Mouse (Mus musculus) midbrain, embryonic 12.5 days (tissue): Measurements from ENCODE around the gene Isg15. TPM values are rescaled to one million over a fixed set of nuclear protein-coding genes. Genes with fewer than 3 reads are reported as not detected.

Experiments
- ATAC-seq: fragments of 200-750 bp; cut with Nextera tagmentation; 2 replicates; pipeline ENCODE4 v1.8.0; 2017; ENCODE audit warnings: low read depth, moderate TSS enrichment, moderate library complexity; ENCODE audit not compliant: low FRiP score
- H3K27ac ChIP-seq: fragments of 300-500 bp; sonication (generic); replicated peaks from 2 replicates; pipeline ENCODE4 v1.5.1; 2016; ENCODE audit warnings: mild to moderate bottlenecking
- H3K27me3 ChIP-seq: fragments of 300-500 bp; sonication (generic); 2 replicates; pipeline ENCODE4 v1.6.1; 2016; ENCODE audit warnings: mild to moderate bottlenecking
- H3K36me3 ChIP-seq: fragments of 300-500 bp; sonication (generic); 2 replicates; pipeline ENCODE4 v1.6.1; 2016
- H3K4me1 ChIP-seq: fragments of 300-500 bp; sonication (generic); 2 replicates; pipeline ENCODE4 v1.6.1; 2016
- H3K4me2 ChIP-seq: fragments of 300-500 bp; sonication (generic); replicated peaks from 2 replicates; pipeline ENCODE4 v1.6.1; 2016; ENCODE audit warnings: mild to moderate bottlenecking, moderate library complexity
- H3K4me3 ChIP-seq: fragments of 300-500 bp; sonication (generic); 2 replicates; pipeline ENCODE4 v1.5.1; 2016; ENCODE audit warnings: mild to moderate bottlenecking
- H3K9ac ChIP-seq: fragments of 300-500 bp; sonication (generic); replicated peaks from 2 replicates; pipeline ENCODE4 v1.6.1; 2016; ENCODE audit warnings: mild to moderate bottlenecking, moderate library complexity
- H3K9me3 ChIP-seq: fragments of 300-500 bp; sonication (generic); 2 replicates; pipeline ENCODE4 v1.6.1; 2016; ENCODE audit warnings: mild to moderate bottlenecking
- WGBS: fragments of 180-500 bp; shearing (Covaris S2); methylation state at CpG from one replicate; pipeline ENCODE4 v1.1.7; 2016; 5-methylcytosine and 5-hydroxymethylcytosine counted together
- polyA plus RNA-seq: library from polyadenylated mRNA; unstranded; fragments of >200 nt; fragmentation: Nextera tagmentation; extraction: Ambion mirVana; gene quantifications from 2 replicates; pipeline ENCODE4 v1.2.1, GENCODE M21; 2016

The Isg15 gene
- 1.3 and 2.0 TPM in 2 replicates for polyA plus RNA-seq

DNA sequence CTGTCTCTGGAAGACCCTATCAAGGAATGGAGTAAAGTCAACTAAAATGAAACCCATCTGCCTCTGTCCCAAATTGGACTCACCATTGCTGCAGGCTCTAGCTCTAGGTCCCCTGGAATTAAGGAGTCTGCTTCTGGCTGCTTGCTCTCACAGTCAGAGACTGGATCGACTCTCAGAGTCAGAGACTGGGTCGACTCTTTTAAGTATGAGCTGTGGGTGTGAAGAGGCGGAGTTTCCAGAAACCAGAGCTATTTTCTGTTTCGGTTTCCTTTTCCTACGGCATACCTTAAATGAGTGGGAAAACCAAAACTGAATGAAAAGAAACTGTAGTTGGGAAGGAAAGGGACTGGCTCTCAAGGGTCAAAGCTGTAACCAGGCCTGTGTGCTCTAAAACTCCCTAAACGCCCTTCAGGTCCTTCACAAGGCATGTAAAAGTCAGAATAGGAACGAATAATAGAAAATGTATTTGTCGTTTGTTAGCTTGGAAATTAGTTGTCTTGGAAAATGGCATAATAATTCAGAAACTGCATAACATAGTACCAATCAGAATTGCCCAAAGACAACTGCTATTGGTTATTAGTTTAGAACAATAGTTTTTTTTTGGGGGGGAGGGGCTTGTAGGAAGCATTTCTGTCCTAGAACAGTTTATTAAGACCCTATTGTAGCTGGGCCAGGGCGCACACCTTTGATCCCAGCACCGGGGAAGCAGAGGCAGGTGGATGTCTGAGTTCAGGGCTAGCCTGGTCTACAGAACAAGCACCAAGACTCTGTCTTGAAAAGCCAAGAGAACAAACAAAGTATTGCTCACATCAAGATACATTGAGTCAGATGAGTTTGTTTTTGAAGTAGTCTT, at the start of gene Isg15:
Gene Isg15, minus strand, starts transcription at position 196 of the 853 bp plus-strand sequence.
- H3K4me1 ChIP-seq, result peaks cover 38% of the 10 kb centered on the region
- no peaks in the 10 kb centered on the region for H3K9me3 ChIP-seq
- H3K27me3 ChIP-seq, result peaks cover 27% of the 10 kb centered on the region
- ATAC-seq, result no peak
- no peak within 1 kb of the TSS for H3K9ac ChIP-seq
- WGBS, result 70% methylated on average over 10 of the region's 10 CpGs
- H3K27ac ChIP-seq, result no peak within 1 kb of the TSS
- H3K36me3 ChIP-seq, result no peaks in the 10 kb centered on the region
- H3K4me2 ChIP-seq, result no peak within 1 kb of the TSS
- no peak within 1 kb of the TSS for H3K4me3 ChIP-seq

DNA sequence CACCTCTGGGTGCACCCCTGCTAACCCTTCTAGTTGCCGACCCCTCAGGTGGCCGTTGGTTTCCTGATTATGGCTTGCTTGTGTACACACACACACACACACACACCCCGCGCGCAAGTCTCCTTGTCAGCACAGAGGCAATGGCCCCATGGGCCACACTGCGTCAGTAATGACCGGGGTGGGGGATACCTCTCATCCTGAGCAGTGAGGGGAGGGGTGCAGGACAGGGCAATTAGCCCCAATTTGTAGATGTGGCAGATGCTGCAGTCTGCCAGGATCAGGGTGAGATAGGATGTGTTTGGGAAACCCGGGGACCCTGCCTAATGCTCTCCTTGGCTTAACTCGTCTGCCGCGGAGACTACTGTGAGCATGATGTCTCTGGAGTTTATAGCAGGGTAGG, 48.9 kb upstream of the Isg15 start:
- WGBS, result 71% methylated on average over 11 of the region's 11 CpGs
- peak overlapping the region; percentile 47; the same call in 1 of the 2 replicates for H3K27ac ChIP-seq
- no peaks in the 10 kb centered on the region for H3K9me3 ChIP-seq
- ATAC-seq, result peak; percentile 31; the same call in 1 of the 2 replicates
- no peak overlapping the region for H3K9ac ChIP-seq
- H3K4me3 ChIP-seq, result no peak overlapping the region
- peaks cover 51% of the 10 kb centered on the region for H3K36me3 ChIP-seq
- no peak overlapping the region for H3K4me2 ChIP-seq
- peaks cover 4% of the 10 kb centered on the region; the same call in 1 of the 2 replicates for H3K4me1 ChIP-seq
- H3K27me3 ChIP-seq, result peaks cover 18% of the 10 kb centered on the region

DNA sequence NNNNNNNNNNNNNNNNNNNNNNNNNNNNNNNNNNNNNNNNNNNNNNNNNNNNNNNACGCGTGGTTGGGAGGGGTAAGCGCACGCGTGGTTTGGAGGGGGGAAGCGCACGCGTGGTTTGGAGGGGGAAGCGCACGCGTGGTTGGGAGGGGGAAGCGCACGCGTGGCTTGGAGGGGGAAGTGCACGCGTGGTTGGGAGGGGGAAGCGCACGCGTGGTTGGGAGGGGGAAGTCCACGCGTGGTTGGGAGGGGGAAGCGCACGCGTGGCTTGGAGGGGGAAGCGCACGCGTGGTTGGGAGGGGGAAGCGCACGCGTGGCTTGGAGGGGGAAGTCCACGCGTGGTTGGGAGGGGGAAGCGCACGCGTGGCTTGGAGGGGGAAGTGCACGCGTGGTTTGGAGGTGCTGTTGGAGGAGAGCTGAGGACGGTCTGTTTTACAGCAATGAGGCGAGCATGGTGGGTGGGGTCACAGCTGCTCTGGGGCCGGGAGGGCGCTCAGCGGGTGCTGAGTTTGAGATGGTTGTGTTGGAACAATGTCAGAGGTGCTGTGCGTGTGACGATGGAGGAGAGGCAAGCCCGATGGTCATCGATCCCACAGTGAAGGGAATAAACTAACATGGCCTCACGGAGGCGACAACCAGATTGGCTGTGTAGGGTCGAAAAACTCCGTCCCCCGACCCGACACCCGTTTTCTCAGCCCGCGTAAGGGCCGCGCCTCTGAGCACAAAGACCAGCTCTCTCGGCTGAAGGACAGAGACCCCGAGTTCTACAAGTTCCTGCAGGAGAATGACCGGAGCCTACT, 36.2 kb upstream of the Isg15 start:
- no peaks in the 10 kb centered on the region for H3K27me3 ChIP-seq
- peaks cover 21% of the 10 kb centered on the region for H3K4me1 ChIP-seq
- no peaks in the 10 kb centered on the region for H3K9me3 ChIP-seq
- H3K4me3 ChIP-seq, result peak overlapping the region; percentile 96
- 0 out of 2 replicates have a peak overlapping the region, but pooled peaks have one; percentile 10 for H3K27ac ChIP-seq
- peak overlapping the region; percentile 95 for H3K4me2 ChIP-seq
- H3K36me3 ChIP-seq, result peaks cover 62% of the 10 kb centered on the region
- peak overlapping the region; percentile 39; the same call in 1 of the 2 replicates for H3K9ac ChIP-seq
- ATAC-seq, result no peak
- 24% methylated on average over 58 of the region's 60 CpGs for WGBS

DNA sequence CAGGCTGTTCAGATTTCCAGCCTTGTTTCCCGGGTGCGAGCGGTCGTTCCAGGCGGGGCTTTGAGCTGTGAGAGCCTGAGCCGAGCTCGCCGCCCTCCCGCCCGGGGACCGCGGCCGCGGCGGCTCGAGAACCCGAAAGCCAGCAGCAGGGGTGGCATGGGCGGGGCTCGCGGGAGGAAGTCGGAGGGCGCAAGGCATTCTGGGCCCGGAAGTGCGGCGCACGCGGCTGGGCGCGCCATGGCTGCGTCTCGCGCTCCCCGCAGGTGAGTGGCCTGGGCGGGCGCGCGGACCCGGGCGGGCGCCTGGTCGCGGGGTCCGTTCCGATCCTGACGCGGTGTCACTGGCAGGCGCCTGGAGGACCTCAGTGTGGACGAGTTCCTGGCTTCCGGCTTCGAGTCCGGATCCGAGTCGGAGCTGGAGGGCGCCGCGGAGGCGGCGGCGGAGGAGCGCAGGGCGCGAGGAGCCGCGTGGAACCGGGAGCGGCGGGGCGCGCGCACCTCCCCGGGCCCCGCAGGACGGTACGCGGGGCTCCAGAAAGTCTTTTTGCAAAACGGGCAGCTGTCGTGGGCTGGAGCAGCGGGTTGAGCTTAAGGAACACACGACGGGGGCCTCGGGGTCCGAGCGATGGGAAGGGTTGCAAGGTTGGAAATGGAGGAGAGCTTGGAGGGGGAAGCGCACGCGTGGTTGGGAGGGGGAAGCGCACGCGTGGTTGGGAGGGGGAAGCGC, 35.4 kb upstream of the Isg15 start, which contains the start of gene Noc2l:
Gene Noc2l, plus strand, starts transcription at position 203 of the 726 bp plus-strand sequence.
- H3K9ac ChIP-seq, result peak within 1 kb of the TSS; percentile 79
- peaks cover 21% of the 10 kb centered on the region for H3K4me1 ChIP-seq
- H3K27me3 ChIP-seq, result no peaks in the 10 kb centered on the region
- H3K9me3 ChIP-seq, result no peaks in the 10 kb centered on the region
- ATAC-seq, result peak; percentile 87
- peak within 1 kb of the TSS; percentile 96 for H3K4me3 ChIP-seq
- peak within 1 kb of the TSS; percentile 95 for H3K4me2 ChIP-seq
- WGBS, result under 1% methylated on average over 90 of the region's 90 CpGs
- H3K27ac ChIP-seq, result peak within 1 kb of the TSS; percentile 90
- peaks cover 62% of the 10 kb centered on the region for H3K36me3 ChIP-seq

DNA sequence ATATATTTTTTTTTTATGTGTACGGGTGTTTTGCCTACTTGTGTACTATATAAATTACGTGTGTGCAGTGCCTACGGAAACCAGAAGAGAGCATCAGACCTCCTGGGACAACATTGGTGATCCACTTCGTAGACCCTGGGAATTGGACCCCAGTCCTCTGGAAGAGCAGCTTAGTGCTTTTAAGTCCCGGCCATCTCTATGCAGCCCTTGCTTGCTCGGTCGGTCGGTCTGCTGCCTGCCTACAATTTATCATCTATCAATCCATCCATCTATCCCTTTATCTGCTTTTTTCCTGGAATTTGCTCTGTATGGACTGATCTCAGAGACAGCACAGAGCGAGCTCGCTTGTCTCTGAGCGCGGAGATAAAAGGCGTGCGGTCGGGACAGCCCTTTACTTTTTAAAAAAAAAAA, 34.7 kb upstream of the Isg15 start:
- no peaks in the 10 kb centered on the region for H3K27me3 ChIP-seq
- H3K4me1 ChIP-seq, result peaks cover 21% of the 10 kb centered on the region
- peak; percentile 28 for ATAC-seq
- peaks cover 62% of the 10 kb centered on the region for H3K36me3 ChIP-seq
- H3K9ac ChIP-seq, result peak overlapping the region; percentile 79
- H3K27ac ChIP-seq, result peak overlapping the region; percentile 90
- H3K9me3 ChIP-seq, result no peaks in the 10 kb centered on the region
- H3K4me2 ChIP-seq, result peak overlapping the region; percentile 95
- 1% methylated on average over 15 of the region's 15 CpGs for WGBS
- peak overlapping the region; percentile 96 for H3K4me3 ChIP-seq

DNA sequence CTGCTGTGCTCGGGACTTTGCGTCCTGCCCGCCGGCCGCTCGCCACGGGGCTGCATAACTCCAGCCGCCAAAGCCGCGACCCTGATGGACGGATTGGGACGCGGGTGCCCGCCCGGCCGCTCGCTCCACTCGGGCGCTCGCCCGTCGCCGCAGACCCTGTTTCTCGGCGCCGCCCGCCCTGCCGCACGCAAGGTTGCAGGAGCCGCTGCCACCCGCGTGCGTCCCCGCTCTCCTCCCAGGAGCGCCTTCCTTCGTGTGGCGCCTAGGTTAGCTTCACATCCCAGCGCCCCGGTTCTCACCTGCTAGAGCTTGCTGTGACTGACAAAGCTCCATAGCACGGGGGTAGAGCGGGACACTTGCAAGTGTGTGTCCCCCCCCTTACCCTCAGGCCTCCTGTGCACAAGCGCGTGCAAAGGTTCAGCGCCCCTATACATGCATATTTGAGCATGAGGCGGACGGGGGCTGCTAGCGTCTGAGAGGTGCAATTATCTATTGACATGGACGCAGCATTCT, 34.1 kb upstream of the Isg15 start, which contains the start of gene Plekhn1:
Gene Plekhn1, minus strand, starts transcription at position 157 of the 513 bp plus-strand sequence.
- no peaks in the 10 kb centered on the region for H3K27me3 ChIP-seq
- H3K27ac ChIP-seq, result peak within 1 kb of the TSS; percentile 90
- H3K9ac ChIP-seq, result peak within 1 kb of the TSS; percentile 79
- H3K9me3 ChIP-seq, result no peaks in the 10 kb centered on the region
- peak; percentile 61 for ATAC-seq
- H3K4me3 ChIP-seq, result peak within 1 kb of the TSS; percentile 96
- peaks cover 21% of the 10 kb centered on the region for H3K4me1 ChIP-seq
- H3K4me2 ChIP-seq, result peak within 1 kb of the TSS; percentile 95
- H3K36me3 ChIP-seq, result peaks cover 62% of the 10 kb centered on the region
- under 1% methylated on average over 44 of the region's 48 CpGs for whole genome bisulfite sequencing

DNA sequence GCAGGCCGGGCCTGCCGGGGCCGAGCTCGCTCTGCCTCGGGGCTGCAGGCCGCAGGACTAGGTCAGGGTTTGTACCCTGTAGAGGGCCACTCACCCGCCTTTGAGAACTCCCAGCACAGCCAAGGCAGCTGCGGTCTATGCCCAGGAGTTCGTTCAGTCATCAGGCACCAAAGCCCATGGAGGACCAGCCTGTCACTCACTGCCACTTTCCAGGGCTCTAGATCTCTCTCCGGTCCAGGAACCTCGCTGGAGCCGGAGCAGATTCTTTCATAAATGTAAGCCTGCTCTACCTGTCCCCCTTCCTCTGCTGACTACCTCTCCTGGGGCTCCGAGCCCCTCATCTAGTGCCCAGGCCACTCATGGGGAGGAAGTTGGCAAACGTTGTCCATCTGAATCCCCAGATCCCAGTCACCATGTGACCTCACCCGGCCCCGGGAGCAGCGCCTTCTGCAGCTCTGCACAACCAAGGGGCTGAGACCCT, 33.4 kb upstream of the Isg15 start:
- Histone ChIP-seq H3K27me3 (no peaks in the 10 kb centered on the region), H3K4me3 (peak overlapping the region; percentile 96), H3K4me1 (peaks cover 21% of the 10 kb centered on the region), H3K9me3 (no peaks in the 10 kb centered on the region), H3K4me2 (peak overlapping the region; percentile 95), H3K9ac (peak overlapping the region; percentile 77), H3K36me3 (peaks cover 62% of the 10 kb centered on the region), H3K27ac (peak overlapping the region; percentile 89)
- 3% methylated on average over 17 of the region's 17 CpGs for WGBS
- no peak for ATAC-seq

DNA sequence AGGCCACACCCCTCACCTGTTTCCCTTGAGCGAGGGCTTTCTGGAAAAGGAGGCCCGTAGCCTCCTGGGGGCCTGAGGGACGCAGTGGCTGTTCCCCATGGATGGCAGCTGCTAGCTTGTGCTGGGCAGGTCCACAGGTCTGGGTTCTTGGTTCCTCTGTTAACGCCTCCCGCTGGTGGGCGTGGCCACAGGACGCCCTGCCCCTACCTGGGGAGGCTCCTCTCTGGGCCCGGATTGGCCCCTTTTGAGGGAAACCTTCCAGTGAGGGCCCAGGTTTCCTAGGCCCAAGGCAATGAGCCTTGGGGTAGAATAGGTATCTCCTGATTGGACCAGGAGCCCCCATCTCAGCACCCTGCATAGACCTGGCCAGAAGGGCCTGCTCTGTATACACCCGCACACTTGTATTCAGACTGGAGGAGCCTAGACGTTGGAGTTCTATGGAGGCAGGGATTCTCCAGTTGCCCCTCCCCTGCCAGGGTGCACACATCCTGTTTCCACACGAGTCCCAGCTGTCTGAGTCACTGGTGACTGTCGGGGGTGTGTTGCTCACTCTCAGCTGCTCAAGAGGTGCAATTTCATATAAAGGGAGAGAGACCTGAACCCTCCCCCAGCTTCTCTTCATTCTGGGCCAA, 27.9 kb upstream of the Isg15 start:
- 17% methylated on average over 12 of the region's 12 CpGs for WGBS
- no peaks in the 10 kb centered on the region for H3K9me3 ChIP-seq
- peak; percentile 35; the same call in 1 of the 2 replicates for ATAC-seq
- H3K27me3 ChIP-seq, result no peaks in the 10 kb centered on the region
- H3K9ac ChIP-seq, result no peak overlapping the region
- H3K4me3 ChIP-seq, result no peak overlapping the region
- H3K4me1 ChIP-seq, result peaks cover 13% of the 10 kb centered on the region
- H3K4me2 ChIP-seq, result no peak overlapping the region
- H3K36me3 ChIP-seq, result peaks cover 44% of the 10 kb centered on the region
- H3K27ac ChIP-seq, result no peak overlapping the region

DNA sequence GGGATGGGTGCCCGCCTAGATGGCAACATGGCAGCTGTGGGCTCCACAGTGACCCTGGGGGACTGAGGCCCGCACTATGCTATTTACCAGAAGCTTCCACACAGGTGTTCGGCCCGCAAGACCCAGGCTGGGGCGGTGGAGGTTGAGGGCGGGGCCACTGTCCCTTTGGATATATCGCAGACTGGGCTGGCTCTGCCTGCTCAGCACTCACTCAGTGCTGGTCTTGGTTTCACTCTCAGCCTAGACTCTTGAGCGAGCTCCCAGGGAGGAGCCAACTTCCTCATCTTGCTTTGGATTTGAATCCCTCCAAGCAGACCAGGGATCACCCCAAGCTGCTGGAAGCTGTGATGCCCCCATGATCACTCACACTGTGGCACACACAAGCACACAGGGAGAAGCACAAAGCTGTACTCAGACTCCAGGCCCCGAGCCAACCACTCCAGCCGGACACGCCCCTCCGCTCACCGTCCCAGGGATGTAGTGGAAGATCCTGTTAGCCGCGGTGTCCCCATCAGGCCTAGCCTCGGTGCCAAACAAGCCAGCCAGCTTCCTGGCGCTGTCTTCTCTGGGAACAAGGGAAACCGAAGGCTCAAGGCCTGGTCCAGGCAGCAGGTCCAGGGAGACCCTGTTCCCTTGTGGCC, 27.3 kb upstream of the Isg15 start:
- Histone ChIP-seq H3K27me3 (no peaks in the 10 kb centered on the region), H3K27ac (no peak overlapping the region), H3K36me3 (peaks cover 40% of the 10 kb centered on the region), H3K4me2 (no peak overlapping the region), H3K9ac (no peak overlapping the region), H3K9me3 (no peaks in the 10 kb centered on the region), H3K4me1 (peaks cover 7% of the 10 kb centered on the region; the same call in 1 of the 2 replicates), H3K4me3 (no peak overlapping the region)
- WGBS, result 38% methylated on average over 18 of the region's 18 CpGs
- ATAC-seq, result no peak

DNA sequence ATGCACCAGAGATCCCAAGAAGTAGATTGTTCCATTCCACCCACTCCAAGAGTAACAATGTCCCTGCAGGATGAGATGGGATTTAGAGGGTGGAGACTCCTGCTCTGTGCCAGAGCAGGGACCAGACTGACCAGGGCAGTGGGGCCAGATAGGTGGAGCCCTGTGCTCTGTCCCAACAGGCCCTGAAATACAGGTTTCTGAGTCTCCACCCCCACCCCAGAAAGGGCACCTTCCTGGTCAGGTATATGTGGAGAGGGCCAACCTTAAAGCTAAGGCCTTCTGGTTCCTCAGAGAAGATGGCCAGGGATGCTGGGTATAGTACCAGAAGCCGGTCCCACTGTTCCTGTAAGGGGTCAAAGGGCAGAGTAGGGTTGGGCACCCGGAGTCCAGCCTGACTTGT, 23.7 kb upstream of the Isg15 start:
- H3K9me3 ChIP-seq, result no peaks in the 10 kb centered on the region
- ATAC-seq, result no peak
- H3K4me2 ChIP-seq, result no peak overlapping the region
- no peak overlapping the region for H3K27ac ChIP-seq
- peaks cover 7% of the 10 kb centered on the region; the same call in 1 of the 2 replicates for H3K4me1 ChIP-seq
- 80% methylated on average over 2 of the region's 2 CpGs for WGBS
- H3K27me3 ChIP-seq, result no peaks in the 10 kb centered on the region
- H3K4me3 ChIP-seq, result no peak overlapping the region
- peaks cover 4% of the 10 kb centered on the region; the same call in 1 of the 2 replicates for H3K36me3 ChIP-seq
- no peak overlapping the region for H3K9ac ChIP-seq
